Mouse (Mus musculus): ENCODE measurements around the gene Cog4. TPM values are rescaled to one million over a fixed set of nuclear protein-coding genes. Genes with fewer than 3 reads are reported as not detected.
"Not testable (repeated sequence)": the region's sequence is repeated elsewhere in the genome, so short reads cannot be mapped to it uniquely, and the experiment has no call there.

Cog4 gene
- polyA plus RNA-seq, 1 experiment from 2014 or later, result 74.9 TPM

DNA sequence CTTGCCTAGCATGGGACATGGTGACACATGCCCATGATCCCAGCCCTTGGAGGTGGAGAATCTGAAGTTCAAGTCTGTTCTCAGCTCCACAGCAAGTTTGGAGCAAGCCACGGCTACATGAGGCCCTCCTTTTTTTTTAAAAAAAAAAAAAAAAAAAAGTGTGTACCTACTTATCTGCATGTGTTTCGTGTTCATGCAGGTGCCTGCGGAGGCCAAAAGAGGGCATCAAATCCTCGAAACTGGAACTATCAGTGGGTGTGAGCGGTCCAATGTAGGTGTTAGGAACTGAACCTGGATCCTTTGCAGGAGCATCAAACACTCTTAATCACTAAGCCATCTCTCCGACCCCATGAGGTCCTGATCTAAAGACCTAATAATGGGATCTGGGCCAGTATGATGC is 51.1 kb downstream of the Cog4 start:
- H3K4me2 ChIP-seq (replicated peaks), result no peak overlapping the region
- no peak overlapping the region for H3K27ac ChIP-seq
- WGBS, result 92% methylated on average over 6 of the region's 6 CpGs
- no peak overlapping the region for H3K9ac ChIP-seq
- H3K4me1 ChIP-seq, result peaks cover 6% of the 10 kb centered on the region
- no peaks in the 10 kb centered on the region for H3K27me3 ChIP-seq
- no peak for ATAC-seq (ENCODE audit: low FRiP score)
- H3K4me3 ChIP-seq, result no peak overlapping the region
- H3K9me3 ChIP-seq (replicated peaks), result no peaks in the 10 kb centered on the region
- peaks cover 34% of the 10 kb centered on the region; the same call in 1 of the 2 replicates for H3K36me3 ChIP-seq

DNA sequence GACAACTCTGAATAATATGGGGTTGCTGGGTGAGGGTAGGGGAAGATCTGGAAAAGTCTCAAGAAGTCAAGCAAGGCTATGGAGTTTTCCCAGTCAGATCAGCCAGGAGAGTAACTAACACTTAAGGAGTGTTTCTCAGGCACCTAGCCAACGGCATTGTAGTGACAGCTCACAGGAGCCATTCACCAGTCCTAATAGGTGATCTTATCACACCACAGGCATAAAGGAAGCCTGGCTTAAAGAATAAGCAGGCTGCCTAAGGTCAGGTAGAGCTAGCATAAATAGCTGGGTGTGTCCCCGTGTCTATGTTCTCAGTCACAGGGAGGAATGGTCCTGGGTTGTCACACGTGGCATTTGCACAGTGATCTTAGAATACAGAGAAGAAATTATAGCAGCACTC is 54.7 kb downstream of the Cog4 start:
- peaks cover 6% of the 10 kb centered on the region for H3K4me1 ChIP-seq
- H3K9ac ChIP-seq, result no peak overlapping the region
- H3K9me3 ChIP-seq (replicated peaks), result no peaks in the 10 kb centered on the region
- no peak overlapping the region for H3K4me3 ChIP-seq
- WGBS, result 77% methylated on average over 3 of the region's 3 CpGs
- H3K27ac ChIP-seq, result no peak overlapping the region
- H3K36me3 ChIP-seq, result peaks cover 15% of the 10 kb centered on the region; the same call in 1 of the 2 replicates
- ATAC-seq (ENCODE audit: low FRiP score), result no peak
- no peak overlapping the region for H3K4me2 ChIP-seq (replicated peaks)
- H3K27me3 ChIP-seq, result no peaks in the 10 kb centered on the region

DNA sequence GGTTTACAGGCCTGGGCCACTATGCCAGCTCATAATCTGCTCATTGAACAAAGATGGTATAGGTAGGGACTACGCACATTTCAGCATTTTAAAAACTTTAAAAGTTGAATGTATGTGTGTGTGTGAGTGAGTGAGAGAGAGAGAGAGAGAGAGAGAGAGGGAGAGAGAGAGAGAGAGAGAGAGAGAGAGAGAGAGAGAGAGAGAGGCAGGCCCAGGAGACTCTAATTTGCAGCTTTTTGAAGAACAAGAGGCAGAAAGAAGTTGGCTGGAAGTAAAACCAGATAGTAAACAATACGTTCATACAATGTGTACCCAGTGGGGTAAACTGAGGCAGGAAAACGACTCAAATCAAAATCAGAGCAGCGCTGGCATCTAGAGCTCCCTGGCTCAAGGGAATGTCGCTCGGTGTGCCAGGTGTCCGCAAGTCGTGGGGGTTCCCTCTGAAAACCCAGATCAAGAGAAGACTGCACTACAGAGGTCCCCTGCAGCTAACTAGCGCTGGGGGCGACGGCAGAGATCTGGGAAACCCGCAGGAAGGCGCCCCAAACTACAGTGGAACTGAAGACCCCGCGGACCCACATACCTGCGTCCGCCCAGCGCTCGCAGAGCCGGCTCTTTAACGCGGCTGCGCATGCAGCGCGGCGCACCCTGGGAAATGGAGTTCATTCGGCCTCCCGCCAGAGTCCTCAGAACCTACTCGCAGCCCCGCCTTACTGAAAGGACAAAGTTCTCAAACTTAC is 55.6 kb downstream of the Cog4 start, which contains the start of gene Fuk:
Fuk (minus strand) TSS at position 650 of the 740 bp plus-strand sequence.
- peaks cover 6% of the 10 kb centered on the region for H3K4me1 ChIP-seq
- H3K36me3 ChIP-seq, result peaks cover 15% of the 10 kb centered on the region; the same call in 1 of the 2 replicates
- H3K27me3 ChIP-seq, result no peaks in the 10 kb centered on the region
- ATAC-seq (ENCODE audit: low FRiP score), result peak; percentile 92
- WGBS, result 3% methylated on average over 30 of the region's 30 CpGs
- H3K27ac ChIP-seq, result no peak within 1 kb of the TSS
- no peaks in the 10 kb centered on the region for H3K9me3 ChIP-seq (replicated peaks)
- H3K9ac ChIP-seq, result peak within 1 kb of the TSS; percentile 76
- H3K4me3 ChIP-seq, result peak within 1 kb of the TSS; percentile 75
- peak within 1 kb of the TSS; percentile 64 for H3K4me2 ChIP-seq (replicated peaks)

DNA sequence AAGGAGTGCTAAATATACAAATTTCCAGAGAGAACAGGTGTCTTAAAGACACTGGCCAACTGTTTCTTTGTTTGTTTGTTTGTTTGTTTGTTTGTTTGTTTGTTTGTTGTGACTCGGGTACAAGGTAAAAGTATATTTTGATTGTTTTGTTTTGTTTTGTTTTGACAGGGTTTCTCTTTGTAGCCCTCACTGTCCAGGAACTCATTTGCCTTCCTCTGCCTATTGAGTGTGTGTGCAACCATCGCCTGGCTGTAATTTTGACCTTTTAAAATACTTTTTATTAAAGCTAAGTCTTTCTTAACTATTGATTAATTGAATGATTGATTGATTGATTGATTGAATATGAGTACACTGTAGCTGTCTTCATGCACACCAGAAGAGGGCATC is 56.2 kb downstream of the Cog4 start:
- ATAC-seq (ENCODE audit: low FRiP score), result peak; percentile 35; the same call in 1 of the 2 replicates

DNA sequence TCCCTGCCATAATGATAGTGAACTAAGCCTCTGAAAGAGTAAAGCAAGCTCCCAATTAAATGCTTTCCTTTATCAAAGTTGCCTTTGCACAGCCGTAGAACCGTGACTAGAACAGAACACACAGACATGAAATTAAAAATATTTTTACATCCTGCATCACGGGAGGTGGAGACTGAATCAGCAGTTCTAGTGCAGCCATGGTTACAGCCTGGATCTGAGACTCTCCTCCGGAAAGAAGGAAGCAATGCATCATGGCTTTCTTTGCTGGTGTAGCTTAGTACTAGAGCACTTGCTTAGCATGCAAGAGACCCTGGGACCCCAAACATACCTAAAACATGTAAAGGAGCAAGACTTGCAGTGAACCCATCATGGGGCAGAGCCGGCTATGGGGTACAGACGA is 59.0 kb downstream of the Cog4 start:
- Histone ChIP-seq H3K9me3 (replicated peaks) (no peaks in the 10 kb centered on the region), H3K27me3 (no peaks in the 10 kb centered on the region), H3K4me2 (replicated peaks) (no peak overlapping the region), H3K4me1 (peaks cover 6% of the 10 kb centered on the region), H3K27ac (no peak overlapping the region), H3K4me3 (no peak overlapping the region), H3K9ac (no peak overlapping the region), H3K36me3 (no peaks in the 10 kb centered on the region)
- 91% methylated on average over 6 of the region's 6 CpGs for WGBS
- ATAC-seq (ENCODE audit: low FRiP score), result no peak

More for the DNA sequence above, 56.2 kb downstream of the Cog4 start:
- H3K4me1 ChIP-seq, result peaks cover 6% of the 10 kb centered on the region
- H3K27me3 ChIP-seq, result no peaks in the 10 kb centered on the region
- peak overlapping the region; percentile 75 for H3K4me3 ChIP-seq
- H3K9me3 ChIP-seq (replicated peaks), result no peaks in the 10 kb centered on the region
- 0 out of 2 replicates have a peak overlapping the region, but pooled peaks have one; percentile 76 for H3K9ac ChIP-seq
- peaks cover 15% of the 10 kb centered on the region; the same call in 1 of the 2 replicates for H3K36me3 ChIP-seq
- peak overlapping the region; percentile 64 for H3K4me2 ChIP-seq (replicated peaks)
- 62% methylated on average over 2 of the region's 2 CpGs for WGBS
- no peak overlapping the region for H3K27ac ChIP-seq

DNA sequence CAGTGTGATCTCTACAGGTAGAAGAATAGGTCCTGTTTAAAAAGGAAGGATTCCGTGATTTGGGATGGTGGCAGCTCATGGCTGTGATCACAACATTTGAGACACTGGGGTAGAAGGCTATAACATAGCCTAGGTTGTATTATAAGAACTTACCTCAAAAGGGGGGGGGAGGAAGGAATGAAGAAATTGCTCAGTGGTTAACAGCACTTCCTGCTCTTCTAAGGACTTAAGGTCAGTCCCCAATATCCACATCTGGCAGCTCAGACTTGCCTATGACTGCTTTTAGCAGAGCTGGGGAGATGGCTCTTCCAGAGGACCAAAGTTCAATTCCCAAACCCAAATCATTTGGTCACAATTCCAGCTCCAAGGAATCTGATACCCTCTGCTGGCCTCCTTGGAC is 60.3 kb downstream of the Cog4 start:
- H3K27ac ChIP-seq, result no peak overlapping the region
- no peak overlapping the region for H3K4me3 ChIP-seq
- no peaks in the 10 kb centered on the region for H3K36me3 ChIP-seq
- no peaks in the 10 kb centered on the region for H3K27me3 ChIP-seq
- no peak overlapping the region for H3K9ac ChIP-seq
- H3K4me2 ChIP-seq (replicated peaks), result no peak overlapping the region
- WGBS, result 92% methylated on average over 1 of the region's 1 CpGs
- H3K4me1 ChIP-seq, result peaks cover 1% of the 10 kb centered on the region; the same call in 1 of the 2 replicates
- H3K9me3 ChIP-seq (replicated peaks), result no peaks in the 10 kb centered on the region
- no peak for ATAC-seq (ENCODE audit: low FRiP score)

DNA sequence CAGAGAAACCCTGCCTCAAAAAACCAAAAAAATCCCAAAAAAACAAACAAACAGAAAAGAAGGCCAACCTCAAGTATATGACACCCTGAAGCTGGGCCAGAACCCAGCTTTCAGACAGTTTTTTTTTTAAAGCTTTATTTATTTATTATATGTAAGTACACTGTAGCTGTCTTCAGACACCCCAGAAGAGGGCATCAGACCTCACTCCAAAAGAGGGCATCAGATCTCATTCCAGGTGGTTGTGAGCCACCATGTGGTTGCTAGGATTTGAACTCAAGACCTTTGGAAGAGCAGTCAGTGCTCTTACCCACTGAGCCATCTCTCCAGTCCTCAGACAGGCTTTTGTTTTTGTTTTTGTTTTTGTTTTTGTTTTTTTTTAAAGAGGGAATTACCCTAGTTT is 63.5 kb downstream of the Cog4 start:
- not testable (repeated sequence) for H3K27ac ChIP-seq; H3K9me3 ChIP-seq (replicated peaks); H3K4me2 ChIP-seq (replicated peaks); H3K4me3 ChIP-seq; H3K4me1 ChIP-seq; H3K36me3 ChIP-seq; ATAC-seq (ENCODE audit: low FRiP score); H3K27me3 ChIP-seq; H3K9ac ChIP-seq

DNA sequence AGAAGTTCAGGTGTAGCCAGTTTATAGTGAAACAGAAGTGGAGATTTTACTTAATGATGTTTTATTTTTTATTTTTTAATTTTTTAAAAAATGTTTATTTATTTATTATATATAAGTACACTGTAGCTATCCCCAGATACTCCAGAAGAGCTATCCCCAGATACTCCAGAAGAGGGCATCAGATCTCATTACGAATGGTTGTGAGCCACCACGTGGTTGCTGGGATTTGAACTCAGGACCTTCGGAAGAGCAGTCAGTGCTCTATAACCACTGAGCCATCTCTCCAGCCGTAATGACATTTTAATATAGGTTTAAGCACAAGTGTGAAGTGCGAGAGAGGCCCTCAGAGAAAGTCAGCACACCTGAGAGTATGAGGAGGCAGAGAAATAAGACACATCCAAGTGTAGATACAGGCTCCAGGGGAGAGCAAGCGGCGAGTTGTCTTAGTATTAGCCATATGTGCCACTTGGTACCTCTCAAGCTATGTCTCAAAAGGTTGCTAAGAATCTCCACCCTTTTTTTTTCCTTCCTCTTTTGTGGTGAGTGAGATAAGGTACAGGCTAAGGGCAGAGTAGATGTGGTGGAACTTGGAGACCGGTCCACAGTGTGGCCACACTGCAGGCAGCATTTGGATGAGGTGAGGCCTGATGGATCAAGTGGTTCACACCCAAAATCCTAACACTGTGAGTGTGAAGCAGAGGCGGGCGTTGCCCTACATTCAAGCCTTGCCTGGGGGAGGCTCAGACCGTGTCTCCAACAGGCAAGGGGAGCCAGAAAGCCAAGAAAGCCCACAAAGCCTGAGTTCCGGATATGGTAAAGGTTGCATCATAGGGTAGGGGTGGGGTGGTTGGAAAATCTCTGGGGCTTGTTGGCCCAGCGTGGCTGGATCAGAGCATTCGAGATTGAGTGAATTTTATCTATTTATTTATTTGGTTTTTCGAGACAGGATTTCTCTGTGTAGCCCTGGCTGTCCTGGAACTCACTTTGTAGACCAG is 65.5 kb downstream of the Cog4 start:
- no peaks in the 10 kb centered on the region for H3K9me3 ChIP-seq (replicated peaks)
- 85% methylated on average over 15 of the region's 15 CpGs for WGBS
- no peaks in the 10 kb centered on the region for H3K27me3 ChIP-seq
- no peak overlapping the region for H3K27ac ChIP-seq
- no peaks in the 10 kb centered on the region for H3K36me3 ChIP-seq
- ATAC-seq (ENCODE audit: low FRiP score), result no peak
- H3K4me3 ChIP-seq, result no peak overlapping the region
- H3K4me1 ChIP-seq, result no peaks in the 10 kb centered on the region
- no peak overlapping the region for H3K4me2 ChIP-seq (replicated peaks)
- no peak overlapping the region for H3K9ac ChIP-seq

DNA sequence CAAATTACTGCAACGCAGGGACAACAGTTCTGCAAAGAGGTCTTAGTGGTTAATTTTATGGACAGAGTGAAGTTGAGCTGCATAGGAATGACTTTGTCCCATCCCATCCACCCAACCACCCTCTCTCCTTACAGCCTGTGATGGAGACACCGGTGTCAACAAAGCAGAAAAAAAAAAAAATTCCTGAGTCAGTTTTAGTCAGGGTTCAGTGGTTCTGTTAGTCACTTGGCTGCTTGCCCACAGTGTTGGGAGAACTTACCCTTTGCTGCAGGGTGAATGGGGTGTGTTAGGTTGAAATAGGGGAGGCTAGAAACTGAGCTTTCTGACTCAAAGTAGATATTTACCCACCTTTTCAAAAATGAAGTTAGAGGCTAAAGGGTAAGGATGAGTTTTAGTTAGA is 71.0 kb downstream of the Cog4 start:
- Histone ChIP-seq H3K27me3 (no peaks in the 10 kb centered on the region), H3K9me3 (replicated peaks) (no peaks in the 10 kb centered on the region), H3K4me3 (no peak overlapping the region), H3K9ac (no peak overlapping the region), H3K4me2 (replicated peaks) (no peak overlapping the region), H3K36me3 (no peaks in the 10 kb centered on the region), H3K4me1 (peaks cover 21% of the 10 kb centered on the region), H3K27ac (no peak overlapping the region)
- no peak for ATAC-seq (ENCODE audit: low FRiP score)
- 71% methylated on average over 2 of the region's 2 CpGs for WGBS

DNA sequence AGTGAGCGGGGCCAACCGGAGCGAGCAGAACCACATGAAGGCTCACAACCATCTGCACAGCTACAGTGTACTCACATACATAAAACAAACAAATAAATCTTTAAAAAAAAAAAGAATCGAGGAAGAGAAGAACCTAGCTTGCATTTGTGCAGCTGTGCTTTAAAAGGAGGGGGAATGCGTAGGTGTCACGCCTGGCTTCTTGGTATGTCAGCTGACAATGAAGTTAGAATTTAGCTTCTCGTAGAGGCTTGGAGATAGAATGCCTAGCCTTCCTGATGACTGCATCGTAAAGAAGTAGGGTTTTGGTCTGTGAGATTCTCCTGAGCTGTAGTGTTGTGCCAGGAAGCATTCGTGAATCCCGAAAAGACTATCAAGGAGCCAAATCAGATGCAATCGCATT is 71.6 kb downstream of the Cog4 start:
- H3K36me3 ChIP-seq, result peaks cover 2% of the 10 kb centered on the region; the same call in 1 of the 2 replicates
- H3K9me3 ChIP-seq (replicated peaks), result no peaks in the 10 kb centered on the region
- no peak overlapping the region for H3K27ac ChIP-seq
- no peak overlapping the region for H3K4me2 ChIP-seq (replicated peaks)
- H3K4me1 ChIP-seq, result peaks cover 21% of the 10 kb centered on the region
- ATAC-seq (ENCODE audit: low FRiP score), result no peak
- H3K4me3 ChIP-seq, result no peak overlapping the region
- 81% methylated on average over 11 of the region's 11 CpGs for WGBS
- no peaks in the 10 kb centered on the region for H3K27me3 ChIP-seq
- no peak overlapping the region for H3K9ac ChIP-seq

DNA sequence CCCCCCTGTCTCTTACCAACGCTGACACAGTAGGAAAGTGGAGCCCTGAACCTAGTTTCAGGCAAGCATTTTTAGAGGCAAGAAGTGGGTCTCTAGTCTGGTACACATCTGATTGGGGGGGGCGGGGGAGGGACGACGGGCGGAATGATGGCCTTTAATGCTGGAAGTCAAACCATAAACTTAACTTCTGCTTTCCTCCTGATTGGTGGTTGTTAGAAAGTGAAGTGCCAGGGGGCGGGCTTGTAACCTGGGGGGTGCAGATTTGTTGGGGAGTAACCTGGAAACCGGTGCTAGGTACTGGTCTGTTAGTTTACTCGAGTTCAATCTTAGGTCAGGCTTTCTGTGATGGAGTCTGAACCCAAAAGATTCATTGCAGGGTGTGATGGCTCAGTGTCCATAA is 72.1 kb downstream of the Cog4 start:
- H3K9ac ChIP-seq, result no peak overlapping the region
- 64% methylated on average over 8 of the region's 8 CpGs for WGBS
- H3K9me3 ChIP-seq (replicated peaks), result no peaks in the 10 kb centered on the region
- peaks cover 21% of the 10 kb centered on the region for H3K4me1 ChIP-seq
- no peak overlapping the region for H3K27ac ChIP-seq
- ATAC-seq (ENCODE audit: low FRiP score), result no peak
- no peak overlapping the region for H3K4me3 ChIP-seq
- peaks cover 2% of the 10 kb centered on the region; the same call in 1 of the 2 replicates for H3K36me3 ChIP-seq
- no peak overlapping the region for H3K4me2 ChIP-seq (replicated peaks)
- H3K27me3 ChIP-seq, result no peaks in the 10 kb centered on the region

DNA sequence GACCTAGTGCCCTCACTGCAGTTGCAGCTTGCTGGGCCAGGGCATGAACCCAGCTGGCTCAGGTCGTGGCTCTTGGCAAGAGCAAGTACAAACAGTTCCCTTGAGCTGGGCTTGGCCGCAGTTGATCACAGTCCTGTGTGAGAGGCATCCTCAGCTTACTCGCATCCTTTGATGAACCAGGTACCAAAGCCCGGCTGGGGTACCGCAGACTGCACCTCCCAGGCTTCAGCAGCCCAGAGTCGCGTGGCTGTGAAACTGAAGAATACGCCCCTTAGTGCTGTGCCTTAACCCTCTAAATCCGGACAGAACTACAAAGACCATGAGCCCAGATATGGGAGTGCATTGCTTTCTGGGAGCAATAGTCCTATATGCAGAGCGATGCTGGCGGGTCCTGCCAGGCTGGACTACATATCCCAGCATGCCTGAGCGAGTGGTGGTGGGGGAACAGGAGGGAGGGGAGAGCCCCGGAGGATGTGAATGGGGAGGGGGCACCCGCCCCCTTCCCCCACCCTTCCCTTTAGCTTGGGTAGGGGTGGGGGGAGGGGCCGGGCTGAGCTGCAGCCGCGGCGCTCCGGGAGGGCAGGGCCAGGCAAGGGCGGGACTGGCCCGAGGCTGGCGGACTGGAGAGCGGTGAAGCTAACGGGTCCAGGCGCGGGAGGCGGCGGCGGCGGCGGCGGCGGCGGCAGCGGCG is 73.1 kb downstream of the Cog4 start, which contains the start of gene St3gal2:
St3gal2 (plus strand) TSS at position 582 of the 691 bp plus-strand sequence.
- Histone ChIP-seq H3K4me1 (peaks cover 21% of the 10 kb centered on the region), H3K4me3 (peak within 1 kb of the TSS; percentile 87), H3K9me3 (replicated peaks) (no peaks in the 10 kb centered on the region), H3K36me3 (peaks cover 2% of the 10 kb centered on the region; the same call in 1 of the 2 replicates), H3K27me3 (no peaks in the 10 kb centered on the region), H3K4me2 (replicated peaks) (peak within 1 kb of the TSS; percentile 91), H3K9ac (peak within 1 kb of the TSS; percentile 93), H3K27ac (peak within 1 kb of the TSS; percentile 83)
- WGBS, result under 1% methylated on average over 33 of the region's 36 CpGs
- ATAC-seq (ENCODE audit: low FRiP score), result peak; percentile 99

Measured in hindbrain, embryonic 12.5 days (tissue).